Mouse (Mus musculus) bone marrow macrophage, adult 2 months (primary cell): ENCODE results near the gene Srsf2.

Experiments
- CTCF ChIP-seq: IDR thresholded peaks from 2 replicates; pipeline ENCODE4 v1.5.1; 2012; ENCODE audit warnings: low read depth, mild to moderate bottlenecking, low read length, moderate library complexity
- POLR2A ChIP-seq: IDR thresholded peaks from 2 replicates; pipeline ENCODE4 v1.6.1; 2012; ENCODE audit warnings: mild to moderate bottlenecking, low read depth, low read length, borderline replicate concordance

DNA sequence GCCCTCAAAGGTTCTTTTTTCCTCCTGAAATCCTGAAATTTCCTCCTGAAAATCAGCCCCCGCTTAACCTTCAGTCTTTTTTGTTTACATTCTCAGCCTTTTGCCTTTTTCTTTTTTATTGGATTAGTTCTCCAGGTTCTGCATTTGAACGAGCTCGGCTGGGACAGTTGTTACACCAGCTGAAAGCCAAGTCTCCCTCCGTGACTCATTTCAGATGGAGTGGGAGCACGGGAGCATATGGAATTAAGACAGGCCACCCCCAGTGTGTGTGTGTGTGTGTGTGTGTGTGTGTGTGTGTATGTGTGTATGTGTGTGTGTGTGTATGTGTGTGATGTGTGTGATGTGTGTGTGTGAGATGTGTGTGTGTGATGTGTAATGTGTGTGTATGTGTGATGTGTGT lies 28.5 kb upstream of the Srsf2 start:
- no peak for TF ChIP-seq CTCF
- no peak for TF ChIP-seq POLR2A
